Mouse (Mus musculus) bone marrow, adult 2 months (tissue): ENCODE results near the gene C2cd5. TPM values are rescaled to one million over a fixed set of nuclear protein-coding genes. Genes with fewer than 3 reads are reported as not detected.

Experiments
- H3K27ac ChIP-seq: fragments of 200-500 bp; 2 replicates; pipeline ENCODE4 v1.5.1; 2012; ENCODE audit warnings: low read depth, mild to moderate bottlenecking, control low read depth, inconsistent platforms, low read length; ENCODE audit not compliant: control insufficient read depth, poor library complexity, insufficient read depth
- H3K4me1 ChIP-seq: fragments of 200-500 bp; 2 replicates; pipeline ENCODE4 v1.6.1; 2011; ENCODE audit warnings: low read length; ENCODE audit not compliant: control insufficient read depth, insufficient read depth
- H3K4me3 ChIP-seq: fragments of 200-500 bp; replicated peaks from 2 replicates; pipeline ENCODE3; 2011; ENCODE audit warnings: mild to moderate bottlenecking, low read depth, low read length, control low read depth; ENCODE audit not compliant: control insufficient read depth
- CTCF ChIP-seq: fragments of 200-500 bp; IDR thresholded peaks from 2 replicates; pipeline ENCODE4 v1.5.1; 2011; ENCODE audit warnings: low read length, control low read depth; ENCODE audit not compliant: control insufficient read depth, insufficient read depth
- POLR2A ChIP-seq: fragments of 200-500 bp; IDR thresholded peaks from 2 replicates; pipeline ENCODE4 v1.6.1; 2011; ENCODE audit warnings: low read depth, mild to moderate bottlenecking, control low read depth, low read length, borderline replicate concordance; ENCODE audit not compliant: control insufficient read depth
- WGBS: fragments of 180-500 bp; shearing (Covaris S2); methylation state at CpG from one replicate; pipeline ENCODE4 v1.1.7; 2018; 5-methylcytosine and 5-hydroxymethylcytosine counted together
- polyA plus RNA-seq: library from polyadenylated mRNA; stranded (reverse); fragments of >200 nt; gene quantifications from 2 replicates; pipeline ENCODE4 v1.2.4, GENCODE M21; 2011; ENCODE audit warnings: low replicate concordance; ENCODE audit not compliant: missing spikeins, insufficient read depth, insufficient read length

Gene C2cd5
- polyA plus RNA-seq, 1 experiment: 26.5 TPM

DNA sequence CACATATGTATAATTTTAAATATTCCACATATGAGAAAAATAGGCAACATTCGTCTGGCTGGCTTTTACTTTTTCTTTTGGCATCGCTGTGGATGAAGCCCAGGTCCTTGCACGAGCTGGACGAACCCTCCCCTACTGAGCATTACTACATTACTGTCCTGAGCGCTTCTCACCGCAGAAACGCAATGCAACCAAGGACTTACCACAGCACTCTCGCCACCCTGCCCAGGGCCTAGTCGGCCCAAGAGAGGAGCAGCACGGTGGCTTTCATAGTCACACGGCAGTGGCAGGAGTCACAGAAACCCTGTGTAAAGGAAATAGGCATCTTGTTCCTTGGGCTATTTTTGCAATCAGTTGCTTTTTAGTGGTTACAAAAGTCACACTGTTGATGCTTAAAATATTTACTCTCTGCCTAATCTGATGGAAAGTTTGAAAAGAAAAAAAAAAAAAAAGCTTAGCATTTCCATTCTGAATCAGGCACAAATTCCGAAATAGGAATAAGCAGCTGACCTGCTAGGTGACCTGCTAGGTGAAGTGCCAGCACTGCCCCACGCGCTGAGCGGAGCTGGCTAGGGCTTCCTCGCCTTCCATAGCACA, 9.8 kb upstream of the C2cd5 start:
- H3K27ac ChIP-seq: no peak overlapping the region

DNA sequence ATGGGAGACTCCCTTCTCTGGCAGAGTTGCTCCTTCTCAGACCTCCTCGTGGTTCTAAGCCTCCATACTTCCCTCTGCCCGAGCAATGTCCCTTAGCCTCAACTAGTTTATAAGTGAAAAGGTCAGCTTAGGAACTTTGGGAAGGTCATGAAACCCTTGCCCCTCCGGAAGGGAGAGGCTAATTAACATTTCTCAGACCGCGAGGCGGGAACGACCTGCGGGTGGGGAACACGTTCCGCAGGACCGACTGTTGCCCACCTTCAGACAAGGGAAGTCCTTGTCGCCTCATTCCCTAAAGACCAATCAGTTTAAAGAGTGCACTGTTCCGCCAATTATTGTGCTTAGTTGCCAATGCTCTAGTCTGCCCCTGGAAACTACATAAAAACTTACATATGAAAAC, 8.1 kb upstream of the C2cd5 start:
- TF ChIP-seq CTCF (no peak), POLR2A (no peak)
- H3K27ac ChIP-seq: no peak overlapping the region
- no peaks in the 10 kb centered on the region; the same call in 1 of the 2 replicates for H3K4me1 ChIP-seq
- H3K4me3 ChIP-seq: no peak overlapping the region
- 85% methylated on average over 13 of the region's 13 CpGs for WGBS

More for the DNA sequence above, 9.8 kb upstream of the C2cd5 start:
- WGBS: 47% methylated on average over 16 of the region's 16 CpGs
- Histone ChIP-seq H3K4me1 (no peaks in the 10 kb centered on the region; the same call in 1 of the 2 replicates), H3K4me3 (no peak overlapping the region)
- TF ChIP-seq POLR2A (no peak), CTCF (no peak)

DNA sequence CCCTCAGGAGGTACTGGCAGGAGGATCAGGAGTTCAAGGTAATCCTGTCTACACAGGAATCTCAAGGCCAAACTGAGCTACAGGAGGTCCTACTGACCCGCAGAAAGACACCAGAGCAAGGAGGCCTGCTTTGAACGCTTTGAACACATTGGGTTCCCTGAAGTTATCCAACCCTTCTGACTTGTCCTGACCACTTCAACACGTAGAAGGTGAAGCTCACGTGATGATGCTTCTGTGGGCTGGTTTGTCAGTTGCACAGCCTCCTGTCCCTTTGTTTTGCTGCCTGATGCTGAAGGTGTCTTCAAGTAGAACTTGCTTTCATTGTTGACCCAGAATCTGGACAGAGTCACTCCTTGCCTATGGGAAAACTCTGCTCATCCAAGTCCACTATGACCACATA, 7.7 kb upstream of the C2cd5 start:
- H3K4me3 ChIP-seq: no peak overlapping the region
- WGBS: 85% methylated on average over 4 of the region's 4 CpGs

DNA sequence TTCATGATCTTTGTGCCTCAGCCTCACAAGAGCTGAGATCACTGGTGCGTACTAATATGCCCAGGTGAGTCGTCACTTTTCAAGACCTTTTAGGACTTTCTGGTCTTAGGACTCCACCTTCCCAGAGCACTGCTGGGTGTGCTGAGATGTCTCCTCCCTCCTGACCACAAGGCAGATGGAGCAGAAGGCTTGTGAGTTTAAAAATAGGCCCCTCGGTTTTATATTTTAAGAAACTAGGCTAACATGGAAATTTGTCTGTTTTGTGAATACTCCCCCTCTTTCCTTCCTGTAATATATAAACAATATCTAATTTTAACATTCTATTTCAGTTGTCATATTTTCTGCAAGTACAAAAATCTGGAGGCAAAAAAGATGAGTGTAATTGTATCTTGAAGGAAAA, 5.8 kb upstream of the C2cd5 start:
- 26% methylated on average over 3 of the region's 3 CpGs for WGBS
- no peaks in the 10 kb centered on the region; the same call in 1 of the 2 replicates for H3K4me1 ChIP-seq
- no peak overlapping the region for H3K27ac ChIP-seq
- no peak overlapping the region for H3K4me3 ChIP-seq
- TF ChIP-seq POLR2A (no peak), CTCF (no peak)

More for the DNA sequence above, 7.7 kb upstream of the C2cd5 start:
- Histone ChIP-seq H3K27ac (no peak overlapping the region), H3K4me1 (no peaks in the 10 kb centered on the region; the same call in 1 of the 2 replicates)
- no peak for TF ChIP-seq POLR2A
- no peak for TF ChIP-seq CTCF

DNA sequence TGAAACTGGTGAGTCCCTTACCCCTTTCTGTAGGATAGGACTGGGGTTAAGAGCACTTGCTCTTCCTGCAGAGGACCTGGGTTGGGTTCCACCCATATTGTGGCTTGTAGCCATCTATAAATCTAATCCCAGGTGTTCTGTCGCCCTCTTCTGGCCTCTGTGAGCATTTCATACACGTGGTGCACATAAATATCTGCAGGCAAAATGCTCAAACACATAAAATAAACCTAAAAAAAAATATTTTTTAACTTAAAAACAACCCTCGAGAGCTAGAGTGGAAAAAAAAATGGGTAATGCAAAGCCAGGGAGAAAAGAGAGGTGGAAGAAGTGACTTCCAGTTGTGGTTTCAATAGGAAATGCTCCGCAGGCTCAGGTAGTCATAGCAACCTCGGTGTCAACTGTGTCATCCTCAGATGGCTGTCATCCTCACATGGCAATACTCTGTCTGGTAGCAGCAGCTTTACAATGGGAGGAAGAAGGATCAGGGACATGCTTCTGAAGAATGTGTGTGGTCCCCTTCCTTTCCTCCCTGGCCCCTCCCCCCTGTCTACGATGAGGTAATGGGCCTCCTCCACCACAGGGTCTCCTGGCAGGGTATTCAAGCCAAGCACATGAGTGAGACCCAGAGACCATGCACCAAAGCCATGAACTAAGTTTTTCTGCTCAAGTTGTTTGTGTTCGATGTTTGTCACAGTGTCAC, 4.2 kb upstream of the C2cd5 start:
- H3K4me1 ChIP-seq: peaks cover 1% of the 10 kb centered on the region
- WGBS: 55% methylated on average over 7 of the region's 7 CpGs
- no peak overlapping the region for H3K4me3 ChIP-seq
- TF ChIP-seq CTCF: no peak
- H3K27ac ChIP-seq: no peak overlapping the region

DNA sequence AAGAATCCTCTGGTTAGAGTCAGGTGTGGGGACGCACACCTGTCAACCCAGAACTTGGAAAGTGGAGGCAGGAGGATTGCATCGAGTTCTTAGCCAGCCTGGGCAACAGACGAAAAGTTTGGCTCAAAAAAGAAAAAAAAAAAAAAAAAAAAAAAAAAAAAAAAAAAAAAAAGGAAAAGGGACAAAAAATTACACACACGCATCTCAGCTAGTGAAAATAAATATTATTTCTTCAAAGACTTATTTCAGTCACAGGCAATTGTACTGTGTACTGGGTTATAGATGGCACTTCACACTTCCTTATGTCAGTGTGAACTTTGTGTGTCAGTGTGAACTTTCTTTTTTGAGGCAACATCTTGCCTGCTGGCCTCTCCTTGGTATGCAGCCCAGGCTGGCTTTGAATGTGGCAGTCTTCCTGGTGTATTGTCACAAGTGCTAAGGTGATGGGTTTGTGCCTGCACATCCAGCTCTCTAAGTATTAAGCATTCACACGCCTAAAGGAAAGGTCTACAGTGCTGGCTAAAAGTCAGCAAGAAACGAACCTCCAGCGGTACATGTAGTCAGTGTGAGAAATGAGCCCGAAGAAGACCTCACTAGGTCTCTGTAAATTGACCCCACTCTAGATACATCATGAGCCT, 656 bp upstream of the C2cd5 start:
- TF ChIP-seq POLR2A (no peak), CTCF (no peak)
- Histone ChIP-seq H3K27ac (peak overlapping the region; percentile 98), H3K4me3 (peak overlapping the region; percentile 84), H3K4me1 (peaks cover 1% of the 10 kb centered on the region)
- 43% methylated on average over 8 of the region's 8 CpGs for WGBS

DNA sequence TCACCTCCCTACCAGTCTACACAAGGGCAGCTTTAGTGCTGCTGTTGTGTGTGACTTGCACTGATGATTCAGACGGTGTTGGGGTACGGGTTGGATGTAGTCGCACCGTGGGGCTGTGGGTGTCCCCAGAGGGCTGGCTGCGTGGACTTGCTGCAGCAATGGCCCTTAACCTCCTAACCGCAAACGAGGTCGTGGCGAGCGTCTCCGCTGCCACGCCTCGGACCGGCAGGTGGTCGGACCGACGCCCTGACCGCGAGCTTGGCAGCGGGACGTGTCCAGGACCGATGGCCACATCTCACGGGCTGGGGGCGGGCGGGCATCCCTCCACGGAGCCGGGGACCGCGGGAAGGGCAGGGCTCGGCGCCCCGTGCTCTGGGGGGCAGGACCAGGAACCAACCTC, 660 bp downstream of the C2cd5 start:
- Histone ChIP-seq H3K27ac (peak overlapping the region; percentile 98), H3K4me3 (peak overlapping the region; percentile 84), H3K4me1 (peaks cover 1% of the 10 kb centered on the region)
- peak; percentile 40; the same call in 1 of the 2 replicates for TF ChIP-seq CTCF
- peak; percentile 61; the same call in 1 of the 2 replicates for TF ChIP-seq POLR2A
- under 1% methylated on average over 32 of the region's 32 CpGs for WGBS

DNA sequence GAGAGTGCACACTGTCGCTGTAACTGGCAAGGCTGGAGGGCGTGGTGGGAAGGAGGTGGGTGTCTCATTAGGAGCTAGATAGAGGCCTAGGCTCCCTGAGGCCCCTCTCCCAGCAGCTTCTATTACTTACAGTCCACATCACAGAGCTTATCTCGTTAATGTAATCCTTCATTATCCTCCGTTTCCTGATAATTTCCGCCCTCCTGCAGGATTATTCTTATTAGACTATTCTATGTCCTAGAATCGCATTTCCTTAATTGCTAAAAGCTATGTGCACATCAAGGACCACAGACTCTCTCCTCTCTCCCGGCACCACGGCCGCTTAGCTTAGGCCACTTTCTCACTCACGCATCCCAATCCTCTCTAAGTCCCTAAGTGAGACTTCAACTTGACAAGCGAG, 4.8 kb downstream of the C2cd5 start:
- H3K4me1 ChIP-seq: no peaks in the 10 kb centered on the region; the same call in 1 of the 2 replicates
- WGBS: 86% methylated on average over 11 of the region's 11 CpGs

More for the DNA sequence above, 4.8 kb downstream of the C2cd5 start:
- no peak for TF ChIP-seq CTCF
- no peak for TF ChIP-seq POLR2A
- Histone ChIP-seq H3K4me3 (no peak overlapping the region), H3K27ac (no peak overlapping the region)
